Mouse (Mus musculus): ENCODE results near the gene Hnrnpul1.

The Hnrnpul1 gene

DNA sequence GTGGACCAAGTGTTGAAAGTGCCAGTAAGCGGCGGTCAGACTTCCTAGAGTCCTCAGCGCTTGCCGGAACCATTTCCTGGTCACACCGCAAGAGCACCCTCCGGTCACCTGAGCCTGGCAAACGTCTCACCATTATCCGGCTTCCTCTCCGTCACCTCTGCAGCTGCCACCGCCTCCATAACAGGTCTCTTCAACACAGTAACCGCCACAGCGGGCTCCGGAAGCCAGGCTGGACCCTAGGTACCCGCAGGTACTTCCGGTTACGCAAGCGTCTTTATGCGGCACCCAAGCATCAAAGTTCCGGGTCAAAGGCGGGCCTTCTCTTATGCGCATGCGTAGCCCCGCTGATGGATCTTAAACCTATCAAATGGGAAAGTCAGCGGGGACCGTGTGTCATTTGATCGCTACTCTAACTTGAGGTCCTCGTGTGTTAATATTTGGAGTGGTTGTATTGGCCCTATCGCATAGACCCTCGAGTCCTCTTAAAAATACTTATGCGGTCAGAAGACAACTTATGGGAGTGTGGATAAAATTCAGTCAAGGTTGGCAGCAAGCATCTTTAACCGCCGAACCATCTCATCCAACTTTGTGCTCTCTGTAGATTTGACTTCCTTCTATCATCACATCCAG lies 35.7 kb downstream of the Hnrnpul1 start, which contains the start of gene Ccdc97:
Gene Ccdc97 (minus strand): TSS at position 301 of the 630 bp plus-strand sequence.
- peak; percentile 96 for DNase-seq

- no peak for DNase-seq
These were observed 37.1 kb downstream of the Hnrnpul1 start for GRCm38 (mm10) chr7:25717478-25717877.

DNA sequence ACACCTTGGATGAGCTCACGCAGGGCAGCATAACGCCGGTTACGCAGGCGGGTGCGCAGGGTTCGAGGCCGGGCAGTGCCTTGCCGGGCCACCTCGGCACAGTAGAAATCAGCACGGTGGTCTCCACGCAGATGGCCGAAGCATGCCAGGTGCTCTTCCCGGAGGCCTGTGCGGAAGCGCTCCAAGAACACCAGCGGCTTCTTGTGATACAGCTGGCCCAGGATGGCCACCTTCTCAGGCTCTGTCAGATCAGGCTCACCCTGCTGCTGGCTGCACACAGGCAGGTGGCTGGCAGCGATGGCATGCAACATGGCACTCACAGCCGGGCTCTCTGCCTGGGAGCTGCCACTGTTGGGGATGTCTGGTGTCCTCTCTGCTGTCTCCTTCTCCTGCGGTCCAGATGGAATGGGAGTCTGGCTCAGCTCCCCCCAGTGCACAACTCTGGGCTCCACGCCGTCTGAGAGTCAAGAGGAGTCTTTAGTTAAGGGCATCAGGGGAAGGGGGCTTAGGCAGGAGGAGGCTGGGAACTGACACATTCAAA lies 38.8 kb downstream of the Hnrnpul1 start:
- DNase-seq: no peak

DNA sequence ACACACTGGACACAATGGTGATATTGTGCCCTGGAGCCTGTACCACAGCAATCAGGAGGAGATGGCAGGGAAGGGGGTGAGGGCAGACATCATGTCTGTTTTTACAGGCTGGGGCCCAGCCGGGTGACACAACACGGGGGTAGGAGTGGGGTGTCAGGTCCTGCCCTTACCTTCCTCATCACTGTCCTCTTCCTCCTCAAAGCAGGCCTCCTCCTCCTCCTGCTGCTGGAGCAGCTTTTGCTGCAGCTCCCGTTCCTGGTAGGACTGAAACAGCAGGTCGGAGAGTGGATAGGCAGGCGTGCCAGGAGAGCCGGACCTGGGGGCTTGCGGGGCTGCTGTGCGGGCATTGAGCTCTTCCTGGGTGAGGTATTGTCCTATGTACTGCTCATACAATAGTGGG lies 40.0 kb downstream of the Hnrnpul1 start:
- DNase-seq: no peak

DNA sequence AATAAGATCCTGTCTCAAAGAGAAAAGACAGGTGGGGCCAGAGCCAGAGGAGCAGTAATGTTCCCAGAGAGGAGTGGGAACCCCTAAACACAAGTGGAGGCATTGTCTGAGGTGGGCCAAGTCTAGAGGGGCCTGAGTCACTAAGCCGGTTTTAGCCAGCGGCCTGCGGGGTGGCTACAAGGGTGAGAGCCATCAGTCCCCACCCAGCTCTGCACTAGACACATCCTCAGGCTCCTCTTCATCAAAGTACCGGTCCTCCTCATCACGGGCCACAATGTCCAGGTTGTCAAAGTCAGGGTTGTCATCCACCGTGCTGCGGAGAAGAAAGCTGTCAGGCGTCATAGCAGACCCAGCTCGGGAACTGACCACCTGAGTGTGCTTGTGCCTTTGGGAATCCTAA lies 41.8 kb downstream of the Hnrnpul1 start:
- DNase-seq: no peak

- no peak for DNase-seq
These were observed 42.8 kb downstream of the Hnrnpul1 start for GRCm38 (mm10) chr7:25711731-25712197.

GRCm38 (mm10) chr7:25711165-25711564 lies 43.4 kb downstream of the Hnrnpul1 start:
- DNase-seq: no peak

DNA sequence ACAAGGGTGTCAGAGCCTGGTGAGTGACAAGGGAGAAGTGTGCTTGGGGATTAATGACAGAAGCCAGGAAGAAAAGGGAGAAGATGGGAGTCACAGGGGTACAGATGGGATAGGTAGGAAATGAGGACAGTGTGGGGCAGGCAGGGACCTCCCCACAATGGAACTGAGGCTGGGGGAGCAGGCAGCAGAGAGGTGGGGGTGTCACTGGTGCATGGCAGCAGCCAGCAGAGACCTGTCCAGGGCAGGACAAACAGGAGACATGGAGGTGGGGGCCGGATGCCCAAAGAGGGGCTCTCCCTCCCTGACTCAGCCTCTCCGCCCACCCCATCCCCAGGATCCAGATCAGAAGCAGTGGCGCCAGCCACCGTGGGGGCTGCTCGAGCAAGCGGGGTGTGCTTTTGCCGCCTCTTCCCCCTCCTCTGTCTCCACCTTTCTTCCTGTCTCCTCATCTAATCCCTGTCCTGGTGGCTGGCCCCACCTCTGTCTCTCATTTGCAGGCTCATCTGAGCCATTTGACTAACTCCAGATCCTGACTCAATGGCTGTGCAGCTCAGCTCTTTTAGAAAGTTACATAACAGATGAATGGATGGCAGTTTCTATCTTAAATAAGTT lies 43.9 kb downstream of the Hnrnpul1 start:
- DNase-seq: peak; percentile 37

GRCm38 (mm10) chr7:25709961-25710360 lies 44.6 kb downstream of the Hnrnpul1 start:
- DNase-seq: peak; percentile 26

GRCm38 (mm10) chr7:25707581-25708292 lies 46.8 kb downstream of the Hnrnpul1 start:
- DNase-seq: peak; percentile 75

DNA sequence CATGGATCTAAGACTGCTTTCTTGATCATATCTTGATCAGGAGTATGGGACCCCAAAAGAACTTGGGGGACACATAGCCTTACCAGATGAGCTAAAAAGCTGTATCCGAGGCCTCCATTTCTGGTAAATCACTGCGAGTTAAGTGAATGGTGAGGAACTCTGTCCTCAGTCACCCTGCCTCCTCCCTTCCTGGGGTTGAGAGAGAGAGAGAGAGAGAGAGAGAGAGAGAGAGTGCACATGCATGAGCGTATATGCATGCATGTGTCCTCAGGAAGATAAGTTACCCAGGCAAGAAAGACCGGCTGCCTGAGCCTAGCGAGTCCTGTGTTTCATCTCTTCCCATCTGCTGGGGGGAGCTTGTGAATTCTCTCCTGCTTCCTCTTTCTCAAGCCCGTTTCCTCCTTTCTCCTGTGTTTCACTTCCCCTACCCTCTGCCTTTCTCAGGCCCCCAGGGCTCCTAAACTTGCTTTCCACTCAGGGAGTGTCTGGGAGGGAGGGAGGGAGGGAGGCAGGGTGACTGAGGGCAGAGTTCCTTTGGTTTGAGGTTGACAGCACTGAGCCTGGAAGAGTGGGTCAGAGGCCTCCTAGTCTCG lies 47.9 kb downstream of the Hnrnpul1 start:
- DNase-seq: no peak

DNA sequence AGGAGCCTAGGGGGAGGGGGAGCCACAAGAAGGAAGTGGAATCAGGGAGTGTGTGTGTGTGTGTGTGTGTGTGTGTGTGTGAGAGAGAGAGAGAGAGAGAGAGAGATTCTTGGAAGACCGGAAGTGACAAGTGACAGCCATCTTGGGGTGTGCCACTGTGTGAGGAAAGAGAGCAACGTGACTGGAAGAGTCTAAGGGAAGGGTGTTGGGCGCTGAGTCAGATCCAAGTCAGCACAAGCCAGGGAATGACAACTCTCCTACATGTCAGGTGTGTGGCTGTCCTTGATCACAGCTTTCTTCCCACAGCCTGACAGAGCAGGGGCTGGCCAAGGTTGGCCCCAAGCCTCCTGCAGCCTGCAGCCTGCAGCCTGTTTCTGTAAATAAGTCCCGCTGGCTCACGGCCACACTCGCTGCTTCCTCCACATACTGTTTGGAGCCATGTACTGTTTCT lies 48.7 kb downstream of the Hnrnpul1 start:
- DNase-seq: peak; percentile 62

- no peak for DNase-seq
These were observed 49.7 kb downstream of the Hnrnpul1 start for GRCm38 (mm10) chr7:25704716-25705364.

DNA sequence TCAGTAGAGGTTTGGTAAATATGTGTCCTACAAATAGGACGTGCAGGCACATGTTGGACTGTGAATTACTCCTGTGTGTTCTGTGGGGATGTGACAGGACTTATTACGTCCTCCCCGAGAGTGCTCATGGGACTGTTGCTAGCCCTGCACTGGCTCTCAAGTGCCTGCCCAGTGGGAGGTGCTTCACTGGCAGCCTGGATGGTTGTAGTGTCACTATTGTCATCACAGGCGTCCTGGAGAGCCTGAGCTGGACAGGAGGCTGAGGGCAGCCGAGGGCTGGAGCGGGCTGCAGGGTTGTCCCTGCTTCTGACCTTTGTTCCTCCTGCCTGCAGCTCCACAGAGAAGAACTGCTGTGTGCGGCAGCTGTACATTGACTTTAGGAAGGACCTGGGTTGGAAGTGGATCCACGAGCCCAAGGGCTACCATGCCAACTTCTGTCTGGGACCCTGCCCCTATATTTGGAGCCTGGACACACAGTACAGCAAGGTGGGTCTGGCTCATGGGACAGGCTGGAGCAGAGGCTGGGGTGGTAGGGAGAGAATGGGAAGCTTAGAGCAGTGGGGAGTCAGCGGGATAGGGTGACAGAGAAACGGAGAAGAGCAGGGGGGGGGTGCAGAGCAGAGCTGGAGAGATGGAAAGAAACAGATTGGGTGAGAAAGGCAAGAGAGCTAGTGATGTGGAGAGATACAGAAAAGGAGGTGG lies 50.6 kb downstream of the Hnrnpul1 start:
- DNase-seq: no peak

DNA sequence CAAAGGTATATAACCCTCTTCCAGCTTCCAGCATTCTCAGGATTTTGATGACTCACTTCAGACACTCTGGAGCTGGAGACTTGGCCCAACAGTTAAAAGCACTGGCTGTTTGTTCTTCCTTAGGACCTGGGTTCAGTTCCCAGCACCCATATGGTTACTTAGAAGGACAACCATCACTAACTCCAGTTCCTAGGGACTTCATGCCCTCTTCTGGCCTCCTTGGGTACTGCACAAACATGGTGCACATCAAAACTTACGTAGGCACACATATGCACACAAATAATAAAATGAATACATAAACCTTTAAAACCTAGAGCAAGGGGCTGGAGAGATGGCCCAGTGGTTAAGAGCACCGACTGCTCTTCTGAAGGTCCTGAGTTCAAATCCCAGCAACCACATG lies 52.2 kb downstream of the Hnrnpul1 start:
- no peak for DNase-seq

GRCm38 (mm10) chr7:25700732-25701131 lies 53.8 kb downstream of the Hnrnpul1 start:
- no peak for DNase-seq

DNA sequence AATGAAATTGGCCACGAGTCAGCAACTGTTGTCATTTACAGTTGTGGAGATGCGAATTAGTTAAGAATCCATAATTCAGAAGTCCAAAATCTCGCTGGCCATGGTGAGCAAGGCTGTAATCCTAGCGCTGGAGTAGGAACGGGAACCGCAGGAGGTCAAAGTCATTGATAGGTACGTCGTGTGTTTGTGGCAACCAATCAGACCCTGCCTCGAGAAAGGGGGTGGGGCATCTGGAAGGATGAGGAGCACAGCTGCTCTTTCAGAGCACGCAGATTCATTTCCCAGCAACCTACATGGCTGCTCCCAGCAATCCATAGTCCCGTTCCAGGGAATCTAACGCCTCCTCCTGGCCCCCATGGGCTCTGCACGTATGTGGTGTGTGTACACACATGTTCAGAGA lies 54.7 kb downstream of the Hnrnpul1 start:
- no peak for DNase-seq

- DNase-seq: no peak
These were observed 60.5 kb downstream of the Hnrnpul1 start for GRCm38 (mm10) chr7:25694104-25694503.

DNA sequence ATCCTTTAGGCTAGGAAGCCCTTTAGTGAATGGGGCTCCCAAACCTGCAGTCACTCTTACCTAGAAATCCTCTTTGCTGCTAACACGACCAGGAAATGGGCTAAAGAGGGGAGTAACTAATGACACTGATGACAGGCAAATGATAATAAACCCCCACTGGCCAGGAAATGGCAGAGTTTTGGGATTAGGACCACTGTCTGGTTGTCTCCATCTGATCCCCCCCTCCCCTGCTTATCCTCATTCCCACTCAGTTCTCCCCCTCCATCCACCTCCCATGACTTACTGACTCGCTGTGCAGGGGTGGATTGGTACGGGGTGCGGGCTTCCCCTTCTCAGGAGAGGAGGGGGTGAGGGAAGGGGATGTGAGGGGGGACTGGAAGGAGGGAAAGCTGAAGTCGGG lies 64.5 kb downstream of the Hnrnpul1 start:
- no peak for DNase-seq

DNA sequence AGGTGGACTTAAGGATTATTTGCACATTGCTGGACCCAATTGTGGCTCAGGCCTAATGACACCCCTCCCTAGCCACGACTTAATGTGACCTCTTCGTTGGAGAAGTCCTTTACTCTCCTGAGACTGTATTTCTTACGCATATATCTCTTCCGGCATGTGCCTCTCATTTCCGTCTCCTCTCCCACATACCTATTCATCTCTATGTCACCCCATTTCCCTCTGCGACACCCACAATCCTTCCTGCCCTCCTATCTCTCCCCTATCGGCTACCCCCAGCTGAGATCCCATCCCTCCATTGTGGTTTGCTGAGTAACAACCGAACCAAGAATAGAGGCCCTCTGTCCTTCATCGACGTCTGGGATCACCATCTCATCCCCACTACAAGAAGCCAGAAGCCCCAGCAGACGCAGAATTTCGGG lies 64.9 kb downstream of the Hnrnpul1 start:
- DNase-seq: no peak

GRCm38 (mm10) chr7:25688810-25689586 lies 65.6 kb downstream of the Hnrnpul1 start:
- DNase-seq: peak; percentile 86

All from kidney, postnatal 14 days (tissue).